Mouse (Mus musculus): Measurements from ENCODE around the gene Sorl1. TPM values are rescaled to one million over a fixed set of nuclear protein-coding genes. Genes with fewer than 3 reads are reported as not detected.
A peak's percentile ranks its signal among the peaks of the same experiment; 100 is the strongest.

The Sorl1 gene
- polyA plus RNA-seq, 1 experiment from 2014 or later: 9.3 TPM

DNA sequence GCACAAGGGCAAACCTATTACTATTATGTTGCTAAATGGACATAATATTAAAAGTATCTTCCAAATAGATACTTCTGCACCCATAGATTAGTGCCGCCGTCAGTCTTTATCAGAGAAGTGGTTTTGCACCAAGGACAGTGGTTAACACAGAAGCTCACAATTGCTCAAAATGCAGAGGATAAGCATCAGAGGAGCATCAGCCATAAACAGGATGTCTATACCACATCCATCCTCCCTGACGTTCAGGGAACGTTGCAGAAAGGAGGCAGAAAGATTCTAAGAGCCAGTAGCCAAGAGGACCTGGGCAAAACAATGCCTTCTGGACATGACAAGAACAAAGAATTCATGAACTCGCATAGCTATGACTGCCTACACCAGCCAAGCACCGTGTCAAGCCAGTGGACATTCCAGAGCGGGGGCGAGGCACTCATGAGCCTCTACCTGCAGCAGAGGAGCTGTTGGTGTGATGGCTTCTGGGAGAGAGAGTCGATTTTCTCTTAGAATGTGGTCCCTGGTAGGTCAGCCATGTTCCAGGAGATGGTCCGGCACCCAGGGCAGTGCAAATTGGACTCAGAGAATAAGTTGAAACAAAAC lies 47.7 kb downstream of the Sorl1 start:
- WGBS: 88% methylated on average over 10 of the region's 10 CpGs
- no peaks in the 10 kb centered on the region for H3K9me3 ChIP-seq (ENCODE audit: control insufficient read depth, low read length)
- no peaks in the 10 kb centered on the region for H3K4me1 ChIP-seq (ENCODE audit: control insufficient read depth, insufficient read depth, low read length)
- 0 out of 2 replicates have a peak, but pooled peaks cover 11% of the 10 kb centered on the region for H3K36me3 ChIP-seq (ENCODE audit: control insufficient read depth, insufficient read depth, low read length)
- ATAC-seq (ENCODE audit: low read depth) (no peak), DNase-seq (ENCODE audit: low spot score) (no peak)
- no peak overlapping the region for H3K27ac ChIP-seq (replicated peaks; ENCODE audit: low read depth, low read length)
- no peak overlapping the region for H3K9ac ChIP-seq (ENCODE audit: low read depth, low read length)
- no peaks in the 10 kb centered on the region for H3K27me3 ChIP-seq (replicated peaks; ENCODE audit: control insufficient read depth, insufficient read depth, low read length)
- H3K4me3 ChIP-seq (ENCODE audit: low read depth, low read length): no peak overlapping the region
- no peak overlapping the region for H3K4me2 ChIP-seq (ENCODE audit: low read depth, low read length)

DNA sequence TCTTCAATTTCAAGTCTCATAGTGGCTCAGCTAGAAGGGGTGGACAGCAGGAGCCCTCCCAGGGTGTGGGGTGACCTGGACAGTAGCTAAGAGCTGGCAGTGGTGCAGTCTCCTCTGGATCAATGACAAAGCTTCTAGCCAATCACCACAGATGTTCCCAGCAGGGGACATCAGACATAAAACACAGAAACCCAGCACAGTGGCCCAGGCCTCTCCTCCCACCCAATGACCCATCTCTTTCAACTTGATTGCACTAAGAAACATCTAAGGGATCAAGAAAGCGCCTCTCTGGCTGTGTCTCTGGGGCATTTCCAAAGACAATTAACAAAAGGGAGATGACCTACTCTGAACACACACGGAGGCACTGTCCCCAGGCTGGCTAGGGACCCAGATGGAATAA lies 48.9 kb downstream of the Sorl1 start:
- H3K4me3 ChIP-seq (ENCODE audit: low read depth, low read length): no peak overlapping the region
- 46% methylated on average over 2 of the region's 2 CpGs for WGBS
- DNase-seq (ENCODE audit: low spot score) (no peak), ATAC-seq (ENCODE audit: low read depth) (no peak)
- no peaks in the 10 kb centered on the region for H3K4me1 ChIP-seq (ENCODE audit: control insufficient read depth, insufficient read depth, low read length)
- H3K9me3 ChIP-seq (ENCODE audit: control insufficient read depth, low read length): no peaks in the 10 kb centered on the region
- no peaks in the 10 kb centered on the region for H3K27me3 ChIP-seq (replicated peaks; ENCODE audit: control insufficient read depth, insufficient read depth, low read length)
- no peak overlapping the region for H3K9ac ChIP-seq (ENCODE audit: low read depth, low read length)
- H3K36me3 ChIP-seq (ENCODE audit: control insufficient read depth, insufficient read depth, low read length): 0 out of 2 replicates have a peak, but pooled peaks cover 6% of the 10 kb centered on the region
- H3K27ac ChIP-seq (replicated peaks; ENCODE audit: low read depth, low read length): no peak overlapping the region
- no peak overlapping the region for H3K4me2 ChIP-seq (ENCODE audit: low read depth, low read length)

DNA sequence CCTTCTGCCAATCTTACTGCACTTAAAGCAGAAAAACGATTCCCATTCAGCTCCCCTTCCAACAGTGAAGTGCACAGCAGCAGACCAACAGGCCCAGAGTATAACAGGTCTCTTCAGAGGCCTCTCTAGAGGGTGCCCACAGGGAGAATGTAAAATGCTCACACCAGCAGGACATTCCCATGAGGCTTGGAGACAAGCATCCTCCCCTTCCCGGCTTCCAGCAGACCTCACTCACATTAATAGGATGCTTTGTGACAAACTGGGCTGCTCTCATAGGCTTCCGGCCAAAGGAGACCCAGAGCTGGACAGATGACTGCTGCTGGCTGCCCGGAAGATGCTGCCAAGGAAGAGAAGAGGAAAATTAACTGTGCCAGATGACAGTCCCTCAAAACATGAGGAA lies 52.1 kb downstream of the Sorl1 start:
- H3K4me3 ChIP-seq (ENCODE audit: low read depth, low read length): no peak overlapping the region
- no peak for DNase-seq (ENCODE audit: low spot score)
- WGBS: 56% methylated on average over 4 of the region's 4 CpGs
- no peak for ATAC-seq (ENCODE audit: low read depth)
- no peaks in the 10 kb centered on the region for H3K9me3 ChIP-seq (ENCODE audit: control insufficient read depth, low read length)
- no peak overlapping the region for H3K27ac ChIP-seq (replicated peaks; ENCODE audit: low read depth, low read length)
- H3K27me3 ChIP-seq (replicated peaks; ENCODE audit: control insufficient read depth, insufficient read depth, low read length): no peaks in the 10 kb centered on the region
- no peaks in the 10 kb centered on the region for H3K36me3 ChIP-seq (ENCODE audit: control insufficient read depth, insufficient read depth, low read length)
- H3K4me2 ChIP-seq (ENCODE audit: low read depth, low read length): no peak overlapping the region
- H3K9ac ChIP-seq (ENCODE audit: low read depth, low read length): no peak overlapping the region
- no peaks in the 10 kb centered on the region for H3K4me1 ChIP-seq (ENCODE audit: control insufficient read depth, insufficient read depth, low read length)

DNA sequence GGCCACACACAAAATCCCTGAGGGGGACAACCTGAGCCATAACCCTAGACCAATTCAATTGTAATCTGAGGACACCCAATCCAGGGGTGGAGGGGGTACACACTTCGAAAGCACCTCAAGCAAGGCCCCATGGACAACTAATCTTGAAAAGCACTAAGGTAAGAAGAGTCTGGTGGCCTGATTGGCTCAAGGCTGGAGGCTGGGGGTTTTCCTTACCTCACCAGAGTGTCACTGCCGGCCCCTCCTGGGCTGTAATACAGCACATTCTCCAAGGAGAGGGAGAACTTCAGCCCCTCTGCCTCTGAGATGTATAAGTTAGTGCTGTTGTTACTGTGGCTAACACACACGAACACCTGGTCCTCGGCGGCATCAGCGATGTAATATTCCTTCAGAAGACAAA lies 53.2 kb downstream of the Sorl1 start:
- no peak overlapping the region for H3K27ac ChIP-seq (replicated peaks; ENCODE audit: low read depth, low read length)
- no peaks in the 10 kb centered on the region for H3K9me3 ChIP-seq (ENCODE audit: control insufficient read depth, low read length)
- H3K4me3 ChIP-seq (ENCODE audit: low read depth, low read length): no peak overlapping the region
- H3K27me3 ChIP-seq (replicated peaks; ENCODE audit: control insufficient read depth, insufficient read depth, low read length): no peaks in the 10 kb centered on the region
- ATAC-seq (ENCODE audit: low read depth) (no peak), DNase-seq (ENCODE audit: low spot score) (no peak)
- no peak overlapping the region for H3K4me2 ChIP-seq (ENCODE audit: low read depth, low read length)
- H3K9ac ChIP-seq (ENCODE audit: low read depth, low read length): no peak overlapping the region
- H3K4me1 ChIP-seq (ENCODE audit: control insufficient read depth, insufficient read depth, low read length): no peaks in the 10 kb centered on the region
- H3K36me3 ChIP-seq (ENCODE audit: control insufficient read depth, insufficient read depth, low read length): no peaks in the 10 kb centered on the region
- WGBS: 86% methylated on average over 6 of the region's 6 CpGs

DNA sequence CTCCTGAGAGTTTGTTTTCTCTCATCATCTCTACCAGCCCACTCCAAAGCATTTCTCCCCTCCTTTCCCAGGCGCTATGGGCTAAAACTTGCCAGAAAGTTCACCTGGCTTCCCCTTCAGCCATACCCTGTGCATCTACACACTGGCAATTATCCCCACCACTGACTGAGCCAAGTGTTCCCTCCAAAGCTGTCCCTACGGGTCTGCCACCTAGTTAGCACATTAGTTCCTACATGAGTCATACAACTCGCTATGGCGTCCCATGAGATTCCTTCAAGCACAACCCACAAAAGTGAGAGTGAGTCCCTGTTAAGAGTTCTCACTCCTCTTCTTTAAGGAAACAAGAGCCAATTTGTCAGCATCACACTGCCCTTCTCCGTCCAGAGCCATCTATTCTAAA lies 54.6 kb downstream of the Sorl1 start:
- Histone ChIP-seq H3K4me3 (ENCODE audit: low read depth, low read length) (no peak overlapping the region), H3K36me3 (ENCODE audit: control insufficient read depth, insufficient read depth, low read length) (no peaks in the 10 kb centered on the region), H3K27me3 (replicated peaks; ENCODE audit: control insufficient read depth, insufficient read depth, low read length) (no peaks in the 10 kb centered on the region), H3K9ac (ENCODE audit: low read depth, low read length) (no peak overlapping the region), H3K4me1 (ENCODE audit: control insufficient read depth, insufficient read depth, low read length) (no peaks in the 10 kb centered on the region), H3K9me3 (ENCODE audit: control insufficient read depth, low read length) (no peaks in the 10 kb centered on the region), H3K27ac (replicated peaks; ENCODE audit: low read depth, low read length) (no peak overlapping the region), H3K4me2 (ENCODE audit: low read depth, low read length) (no peak overlapping the region)
- 90% methylated on average over 5 of the region's 5 CpGs for WGBS
- no peak for ATAC-seq (ENCODE audit: low read depth)
- DNase-seq (ENCODE audit: low spot score): no peak

DNA sequence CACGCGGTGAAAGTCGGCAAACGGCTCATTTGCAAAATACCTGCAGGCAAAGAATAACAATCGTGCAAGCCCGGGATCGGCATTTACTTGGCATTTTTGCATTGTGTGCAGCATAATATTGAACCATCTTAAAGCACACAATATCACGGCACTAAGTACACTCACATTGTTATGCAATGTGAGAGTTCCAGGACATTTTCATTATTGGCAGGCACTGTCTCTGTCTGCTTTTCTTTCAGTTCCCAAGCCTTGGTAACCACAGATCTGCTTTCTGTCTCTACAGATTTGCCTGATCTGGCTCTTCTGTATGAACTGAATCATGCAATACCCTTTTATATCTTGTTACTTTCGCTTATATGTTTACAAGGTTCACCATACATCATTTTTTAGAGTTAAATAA lies 56.1 kb downstream of the Sorl1 start:
- H3K9ac ChIP-seq (ENCODE audit: low read depth, low read length): no peak overlapping the region
- no peaks in the 10 kb centered on the region for H3K27me3 ChIP-seq (replicated peaks; ENCODE audit: control insufficient read depth, insufficient read depth, low read length)
- ATAC-seq (ENCODE audit: low read depth): no peak
- peaks cover 9% of the 10 kb centered on the region; the same call in 1 of the 2 replicates for H3K4me1 ChIP-seq (ENCODE audit: control insufficient read depth, insufficient read depth, low read length)
- 69% methylated on average over 9 of the region's 9 CpGs for WGBS
- DNase-seq (ENCODE audit: low spot score): no peak
- no peaks in the 10 kb centered on the region for H3K9me3 ChIP-seq (ENCODE audit: control insufficient read depth, low read length)
- no peak overlapping the region for H3K4me2 ChIP-seq (ENCODE audit: low read depth, low read length)
- no peaks in the 10 kb centered on the region for H3K36me3 ChIP-seq (ENCODE audit: control insufficient read depth, insufficient read depth, low read length)
- H3K27ac ChIP-seq (replicated peaks; ENCODE audit: low read depth, low read length): no peak overlapping the region
- no peak overlapping the region for H3K4me3 ChIP-seq (ENCODE audit: low read depth, low read length)

DNA sequence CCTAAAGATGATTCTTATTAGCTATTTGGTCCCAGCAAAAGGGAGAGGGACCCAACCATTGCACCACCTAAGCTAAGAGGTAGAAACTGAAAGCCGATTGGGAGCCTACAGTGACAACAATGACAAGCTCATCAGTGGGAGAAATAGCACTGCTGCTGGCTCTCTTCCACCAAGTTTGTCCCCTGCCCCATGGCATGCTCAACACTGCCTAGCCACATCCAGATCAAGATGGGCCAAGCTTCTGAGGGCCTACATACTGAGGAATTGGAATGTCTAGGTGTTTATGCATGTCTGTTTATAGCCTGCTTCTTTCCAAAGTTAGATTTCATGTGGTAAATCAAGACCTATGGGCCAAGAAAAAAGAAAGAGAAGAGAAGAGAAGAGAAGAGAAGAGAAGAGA lies 58.3 kb downstream of the Sorl1 start:
- Histone ChIP-seq H3K4me1 (ENCODE audit: control insufficient read depth, insufficient read depth, low read length) (peaks cover 18% of the 10 kb centered on the region; the same call in 1 of the 2 replicates), H3K9ac (ENCODE audit: low read depth, low read length) (no peak overlapping the region), H3K27me3 (replicated peaks; ENCODE audit: control insufficient read depth, insufficient read depth, low read length) (no peaks in the 10 kb centered on the region), H3K36me3 (ENCODE audit: control insufficient read depth, insufficient read depth, low read length) (no peaks in the 10 kb centered on the region), H3K27ac (replicated peaks; ENCODE audit: low read depth, low read length) (no peak overlapping the region), H3K9me3 (ENCODE audit: control insufficient read depth, low read length) (no peaks in the 10 kb centered on the region), H3K4me3 (ENCODE audit: low read depth, low read length) (no peak overlapping the region), H3K4me2 (ENCODE audit: low read depth, low read length) (no peak overlapping the region)
- ATAC-seq (ENCODE audit: low read depth): no peak
- DNase-seq (ENCODE audit: low spot score): no peak
- WGBS: 87% methylated on average over 1 of the region's 1 CpGs

DNA sequence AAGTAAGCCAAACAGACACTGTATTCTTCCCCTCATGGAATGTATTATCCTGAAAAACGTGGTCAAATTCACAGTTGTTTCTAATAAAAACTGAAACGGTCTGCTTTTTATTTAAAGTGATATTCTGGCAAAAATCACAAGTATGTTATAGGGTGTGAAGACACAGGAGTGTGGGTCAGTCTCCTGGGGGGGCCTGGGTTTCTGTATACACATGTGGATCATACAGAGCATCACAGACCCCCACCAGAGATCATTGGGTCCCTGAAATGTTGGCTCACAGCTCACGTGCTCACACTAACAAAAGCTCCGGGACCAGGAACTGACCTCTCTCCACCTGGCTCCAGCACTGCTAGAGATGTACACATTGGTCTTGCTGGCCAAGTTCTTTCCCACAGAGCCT lies 60.7 kb downstream of the Sorl1 start:
- DNase-seq (ENCODE audit: low spot score): peak; percentile 59
- peak; percentile 63; the same call in 1 of the 2 replicates for ATAC-seq (ENCODE audit: low read depth)
- Histone ChIP-seq H3K4me1 (ENCODE audit: control insufficient read depth, insufficient read depth, low read length) (peaks cover 18% of the 10 kb centered on the region; the same call in 1 of the 2 replicates), H3K4me2 (ENCODE audit: low read depth, low read length) (no peak overlapping the region), H3K27me3 (replicated peaks; ENCODE audit: control insufficient read depth, insufficient read depth, low read length) (no peaks in the 10 kb centered on the region), H3K27ac (replicated peaks; ENCODE audit: low read depth, low read length) (no peak overlapping the region), H3K9me3 (ENCODE audit: control insufficient read depth, low read length) (no peaks in the 10 kb centered on the region), H3K36me3 (ENCODE audit: control insufficient read depth, insufficient read depth, low read length) (no peaks in the 10 kb centered on the region), H3K9ac (ENCODE audit: low read depth, low read length) (no peak overlapping the region), H3K4me3 (ENCODE audit: low read depth, low read length) (no peak overlapping the region)
- 51% methylated on average over 4 of the region's 4 CpGs for WGBS

DNA sequence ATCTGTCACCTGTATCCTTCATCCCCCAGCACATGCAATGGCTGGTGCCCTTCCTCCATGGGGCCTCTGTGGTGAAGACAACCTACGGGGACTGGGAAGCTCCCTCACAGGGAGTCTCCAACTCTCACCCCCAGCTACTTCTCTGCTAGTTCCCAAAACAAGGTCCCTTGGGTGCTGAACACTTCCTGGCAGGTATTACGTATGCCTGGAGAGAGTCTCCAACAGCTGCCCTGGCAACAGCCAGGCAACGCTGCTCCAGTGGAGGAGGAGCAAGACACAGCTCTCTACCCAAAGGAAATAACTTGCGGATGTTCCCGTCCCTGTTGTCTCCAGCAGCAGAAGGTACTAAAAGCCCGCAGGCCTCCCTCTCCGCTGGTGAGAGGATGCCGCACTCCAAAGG lies 61.8 kb downstream of the Sorl1 start:
- ATAC-seq (ENCODE audit: low read depth): peak; percentile 82
- WGBS: 67% methylated on average over 8 of the region's 8 CpGs
- H3K36me3 ChIP-seq (ENCODE audit: control insufficient read depth, insufficient read depth, low read length): no peaks in the 10 kb centered on the region

More for the DNA sequence above, 61.8 kb downstream of the Sorl1 start:
- peaks cover 18% of the 10 kb centered on the region; the same call in 1 of the 2 replicates for H3K4me1 ChIP-seq (ENCODE audit: control insufficient read depth, insufficient read depth, low read length)
- no peaks in the 10 kb centered on the region for H3K27me3 ChIP-seq (replicated peaks; ENCODE audit: control insufficient read depth, insufficient read depth, low read length)
- H3K4me3 ChIP-seq (ENCODE audit: low read depth, low read length): no peak overlapping the region
- H3K27ac ChIP-seq (replicated peaks; ENCODE audit: low read depth, low read length): no peak overlapping the region
- no peak overlapping the region for H3K4me2 ChIP-seq (ENCODE audit: low read depth, low read length)
- peak; percentile 62 for DNase-seq (ENCODE audit: low spot score)
- no peaks in the 10 kb centered on the region for H3K9me3 ChIP-seq (ENCODE audit: control insufficient read depth, low read length)
- H3K9ac ChIP-seq (ENCODE audit: low read depth, low read length): no peak overlapping the region
